Mouse (Mus musculus) brain, embryonic 14.5 days (tissue): ENCODE measurements around the gene Mycbpap.

ENCODE experiments used
- CTCF ChIP-seq: fragments of 200-500 bp; IDR thresholded peaks from 2 replicates; pipeline ENCODE4 v1.5.1; 2012; ENCODE audit warnings: inconsistent platforms, mild to moderate bottlenecking, moderate library complexity, borderline replicate concordance; ENCODE audit not compliant: insufficient read depth, insufficient read length; ENCODE audit errors: extremely low read depth
- POLR2A ChIP-seq: fragments of 200-500 bp; IDR thresholded peaks from 2 replicates; pipeline ENCODE4 v1.6.1; 2012; ENCODE audit warnings: mild to moderate bottlenecking, inconsistent platforms, borderline replicate concordance; ENCODE audit not compliant: poor library complexity, insufficient read depth, insufficient read length, severe bottlenecking; ENCODE audit errors: extremely low read depth

- no peak for TF ChIP-seq CTCF
- TF ChIP-seq POLR2A, result no peak
These were observed 52.1 kb downstream of the Mycbpap start for GRCm38 (mm10) chr11:94469136-94470064.
